Mouse (Mus musculus) layer of hippocampus, adult 6 months (tissue): ENCODE measurements around the gene Kif27. TPM values are rescaled to one million over a fixed set of nuclear protein-coding genes. Genes with fewer than 3 reads are reported as not detected.
A peak's percentile ranks its signal among the peaks of the same experiment; 100 is the strongest.

ENCODE experiments used
- long read RNA-seq, 2 experiments: library from polyadenylated mRNA; unstranded; transcript quantifications; one replicate each; pipeline ENCODE4 v2.0.0; 2019 to 2020
- microRNA-seq: library from miRNA; unstranded; fragments of <30 nt; microRNA quantifications from one replicate; pipeline ENCODE4 v1.2.0, GENCODE M21; 2020
- polyA plus RNA-seq: library from polyadenylated mRNA; unstranded; fragments of <200 nt; fragmentation: Nextera tagmentation; gene quantifications from 2 replicates; pipeline ENCODE4 v1.2.3, GENCODE M21; 2021

The Kif27 gene
- 0.35 and 0.63 TPM in 2 replicates for polyA plus RNA-seq
- long read RNA-seq, experiment 1, partial matches to known transcripts = 1 of 3 reads
- long read RNA-seq, experiment 1, other reads (novel, unspliced or antisense) = 2 of 3 reads
- long read RNA-seq, experiment 2, partial matches to known transcripts = 0 of 2 reads
- long read RNA-seq, experiment 2, other reads (novel, unspliced or antisense) = 2 of 2 reads

DNA sequence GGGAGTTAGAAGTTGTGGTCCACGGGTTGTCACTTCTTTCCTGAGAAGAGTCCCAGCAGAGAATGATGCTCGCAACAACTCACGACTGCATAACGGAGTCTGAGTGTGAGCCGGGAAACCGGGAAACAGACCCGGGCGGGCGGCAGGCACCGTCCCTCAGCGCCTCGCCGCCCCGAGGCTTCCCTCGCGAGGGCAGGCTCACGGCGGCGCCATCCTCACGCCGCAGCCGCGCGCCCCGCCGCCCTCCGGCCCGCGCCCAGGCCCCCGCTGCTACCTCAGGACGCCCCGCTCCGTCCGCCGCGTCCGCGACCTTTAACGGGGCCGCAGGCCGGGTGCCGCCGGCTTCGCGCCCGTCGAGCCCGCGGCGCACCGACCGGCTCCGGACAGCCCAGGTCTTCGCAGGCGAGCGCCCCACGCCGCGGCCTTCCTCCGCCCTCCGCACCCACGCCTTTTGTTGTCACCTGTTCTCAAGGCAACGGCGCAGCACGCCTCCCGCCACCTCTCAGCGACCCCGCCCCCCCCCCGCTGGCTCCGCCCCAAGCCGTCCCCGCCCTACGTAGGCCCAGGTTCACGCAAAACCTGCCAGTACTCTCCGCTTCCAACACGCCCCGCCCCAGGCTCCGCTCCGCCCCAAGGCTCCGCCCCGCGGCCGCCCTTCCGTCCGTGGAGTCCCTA is at the start of gene Kif27:
Gene Kif27, minus strand, starts transcription at position 494 of the 675 bp plus-strand sequence.

DNA sequence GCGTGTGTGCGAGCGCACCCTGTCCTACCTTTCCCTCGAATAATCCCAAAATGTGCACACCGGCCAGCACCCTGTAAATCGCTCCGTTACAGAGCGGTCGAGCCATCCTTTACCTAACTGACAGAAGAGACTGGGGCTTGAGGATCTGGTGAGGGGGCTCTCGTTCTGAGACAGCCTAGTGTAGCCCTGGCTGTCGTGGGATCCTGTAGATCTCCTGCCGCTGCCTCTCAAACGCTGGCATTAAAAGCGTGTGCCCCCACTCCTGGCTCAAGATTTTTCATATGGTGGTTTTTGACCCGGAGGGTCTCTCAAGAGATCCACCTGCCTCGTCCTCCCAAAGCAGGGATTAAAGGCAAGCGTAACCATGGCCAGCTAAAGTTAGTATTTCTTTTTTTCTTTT is 44.3 kb upstream of the Kif27 start, which contains the start of gene Hnrnpk:
Gene Hnrnpk, minus strand, starts transcription at position 101 of the 400 bp plus-strand sequence.

DNA sequence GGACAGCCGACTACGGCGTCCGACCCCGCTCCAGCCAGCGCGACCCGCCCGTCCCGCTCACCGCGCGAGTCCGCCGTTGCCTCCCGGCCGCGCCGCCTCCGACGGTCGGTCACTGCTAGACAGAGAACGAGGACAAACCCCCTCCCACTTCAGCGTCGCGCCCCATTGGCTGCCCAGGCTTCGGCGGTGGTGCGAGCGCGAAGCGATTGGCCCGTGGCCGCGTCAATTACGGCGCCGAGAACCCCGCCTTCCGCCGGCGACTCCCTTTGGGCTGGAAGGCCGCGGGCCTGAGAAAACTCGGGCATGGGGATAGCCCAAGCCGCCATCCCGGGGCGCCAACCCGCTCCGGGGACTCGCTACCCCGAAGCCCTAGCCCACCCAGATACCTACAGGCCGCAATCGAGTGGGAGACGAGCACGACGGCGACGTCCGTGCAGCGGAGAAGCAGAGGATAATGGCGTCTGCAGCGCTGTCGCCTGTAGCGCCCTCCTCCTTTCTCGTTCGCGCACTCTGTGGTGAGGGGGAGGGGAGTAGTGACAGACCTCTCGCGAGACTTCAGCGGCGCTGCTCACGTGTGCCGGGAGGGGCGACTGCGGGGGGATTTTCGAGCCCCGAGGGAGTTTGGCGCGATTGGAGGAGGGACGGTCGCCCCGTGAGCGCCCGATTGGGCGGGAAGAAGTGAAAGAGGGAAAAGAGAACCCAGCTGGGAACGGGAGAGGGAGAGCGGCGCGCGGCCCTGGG is 43.3 kb upstream of the Kif27 start, which contains the start of gene Rmi1:
Gene Rmi1, plus strand, starts transcription at position 246 of the 741 bp plus-strand sequence.

DNA sequence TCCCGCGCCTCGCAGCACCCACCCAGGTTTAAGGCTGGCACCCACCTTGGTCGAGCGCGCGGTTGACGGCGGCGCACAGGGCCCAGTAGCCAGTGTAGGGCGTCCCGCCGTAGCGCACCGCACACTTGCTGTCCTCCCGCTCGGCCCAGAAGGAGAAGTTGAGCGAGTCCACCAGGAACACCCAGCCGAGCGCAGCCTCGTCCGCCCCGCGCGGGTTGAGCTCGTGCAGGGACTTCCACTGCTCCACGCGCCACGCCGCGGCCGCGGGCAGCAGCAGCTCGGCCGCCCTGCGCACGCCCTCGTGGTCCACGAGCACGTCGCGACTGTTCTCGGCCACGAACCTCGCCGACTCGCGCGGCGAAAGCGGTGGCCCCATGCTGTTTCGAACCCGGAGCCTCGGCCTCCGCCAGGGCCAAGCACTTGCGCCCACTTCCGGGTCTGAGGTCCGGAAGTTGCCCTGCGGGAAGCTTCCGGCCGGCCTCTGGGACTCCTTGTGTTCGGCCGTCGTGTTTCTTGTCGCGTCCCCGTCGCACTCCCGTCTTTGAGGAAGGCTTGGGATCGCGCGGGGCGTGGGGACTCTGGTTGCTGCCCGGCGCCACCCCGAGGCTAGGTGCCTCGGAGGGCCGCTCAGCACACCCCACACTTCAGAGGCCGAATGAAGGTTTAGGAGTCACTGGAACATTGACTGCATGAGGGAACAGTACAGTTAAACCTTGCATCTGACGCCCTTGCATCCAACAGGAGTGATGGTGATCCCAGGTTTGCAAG is 26.0 kb upstream of the Kif27 start, which contains the start of gene 2210016F16Rik:
Gene 2210016F16Rik, minus strand, starts transcription at position 447 of the 768 bp plus-strand sequence.

DNA sequence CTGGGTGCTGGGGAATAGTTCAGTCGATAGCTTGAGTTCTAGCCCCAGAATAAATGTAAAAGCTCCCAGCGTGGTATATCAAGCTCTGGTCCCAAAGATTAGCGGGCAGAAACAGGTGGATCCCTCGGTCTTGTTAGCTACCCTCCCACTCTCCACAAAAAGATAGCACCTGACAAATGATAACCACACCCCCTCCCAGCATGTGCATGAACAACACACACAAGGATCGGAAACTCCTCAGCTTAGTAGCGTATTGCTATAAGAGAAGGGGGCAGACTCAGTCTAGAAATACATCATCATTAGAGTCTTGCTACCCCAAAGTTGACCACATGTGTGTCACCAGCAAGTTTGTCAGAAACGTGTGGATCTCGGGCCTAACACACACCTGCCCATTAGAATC is 83.3 kb downstream of the Kif27 start, which contains the start of gene Gkap1:
Gene Gkap1, minus strand, starts transcription at position 101 of the 400 bp plus-strand sequence.

Small RNAs within 50 kb of the gene (microRNA-seq; reads per million reads assigned to microRNA genes)
- not detected for gene Mir6369
- gene Mir7-1 = 28.3 reads per million, percentile 45 among the genes with 10 or more reads in this experiment

Other genes starting within 250 kb of the Kif27 start
- 21.1 and 49.0 TPM in 2 replicates for gene Klhl3, start 245.5 kb downstream of the Kif27 start, polyA plus RNA-seq
- 12.5 and 16.8 TPM in 2 replicates for gene Hnrnpa0, start 230.6 kb downstream of the Kif27 start, polyA plus RNA-seq
- gene Idnk, start 201.5 kb downstream of the Kif27 start, polyA plus RNA-seq = 61.7 and 64.1 TPM in 2 replicates
- 56.3 and 68.7 TPM in 2 replicates for gene Ubqln1, start 143.5 kb downstream of the Kif27 start, polyA plus RNA-seq
- 5.3 and 7.8 TPM in 2 replicates for gene Gkap1, start 83.4 kb downstream of the Kif27 start, polyA plus RNA-seq
- 16.0 and 17.9 TPM in 2 replicates for gene 2210016F16Rik, start 26.1 kb upstream of the Kif27 start, polyA plus RNA-seq
- 9.2 and 9.5 TPM in 2 replicates for gene Rmi1, start 43.1 kb upstream of the Kif27 start, polyA plus RNA-seq
- gene Hnrnpk, start 44.2 kb upstream of the Kif27 start, polyA plus RNA-seq = 376 and 385 TPM in 2 replicates